Mouse (Mus musculus) mouse embryonic stem cell (cell line): ENCODE data around the gene Exd1.

Experiments
- in situ Hi-C, 2 experiments: fragments of 300-500 bp; cut with MboI; formaldehyde crosslinking; loops; 1 replicate in 1 of 2; 3 replicates in 1 of 2; pipeline ENCODE4 v1.14.3; 2019 to 2020; ENCODE audit warnings: low sequenced_read_pairs in 2 of 2, low pct_unique_long_range_greater_than_20kb in 1 of 2, mixed read lengths in 1 of 2; ENCODE audit not compliant: unreplicated experiment in 1 of 2

Gene Exd1

DNA sequence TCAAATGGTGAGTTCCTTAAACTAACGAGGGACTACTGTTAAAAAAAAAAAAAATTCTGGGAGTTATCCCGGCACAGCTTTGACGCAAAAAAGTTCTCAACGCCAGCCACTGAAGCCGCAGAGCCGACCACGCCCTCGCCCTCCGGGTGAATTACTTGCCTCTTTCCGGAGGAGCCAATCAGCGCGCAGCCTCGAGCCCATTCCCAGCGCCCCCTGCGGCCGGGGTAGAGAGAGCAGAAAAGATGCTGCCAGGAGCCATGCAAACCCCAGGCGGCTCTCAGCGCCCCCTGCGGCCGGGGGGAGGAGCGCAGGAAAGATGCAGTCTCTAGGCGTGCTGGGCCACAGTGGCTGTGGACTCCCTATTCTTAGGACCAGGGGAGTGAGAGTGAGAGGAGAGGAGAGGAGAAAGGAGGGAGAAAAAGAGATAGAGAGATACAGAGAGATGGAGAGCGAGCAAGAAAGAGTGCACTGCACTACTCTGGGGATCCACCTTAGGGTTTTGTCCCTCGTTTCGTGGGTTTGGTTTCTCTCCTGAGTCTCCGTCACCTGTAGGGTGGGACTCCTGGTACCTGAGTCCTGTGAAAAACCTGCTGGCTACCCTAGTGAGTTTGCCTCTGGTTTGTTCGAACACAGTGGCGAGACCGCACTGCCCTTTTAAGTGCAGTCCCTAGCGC lies 442 bp downstream of the Exd1 start:
- in situ Hi-C loops = no loop called here

DNA sequence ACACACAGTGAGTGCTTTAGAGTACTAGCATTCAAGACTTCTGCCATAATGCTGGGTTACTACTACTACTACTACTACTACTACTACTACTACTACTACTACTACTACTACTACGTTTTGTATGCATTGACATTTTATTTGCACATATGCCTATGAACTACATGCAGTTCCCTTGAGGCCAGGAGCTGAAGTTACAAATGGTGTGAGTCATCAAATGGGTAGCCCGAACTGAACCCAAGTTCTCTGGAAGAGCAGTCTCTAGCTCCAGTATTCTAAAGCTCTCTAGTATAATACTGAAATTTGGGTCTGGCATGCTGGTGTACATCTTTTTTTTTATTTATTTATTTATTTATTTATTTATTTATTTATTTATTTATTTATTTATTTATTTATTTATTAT lies 3.8 kb downstream of the Exd1 start:
- in situ Hi-C loops = no loop called here

DNA sequence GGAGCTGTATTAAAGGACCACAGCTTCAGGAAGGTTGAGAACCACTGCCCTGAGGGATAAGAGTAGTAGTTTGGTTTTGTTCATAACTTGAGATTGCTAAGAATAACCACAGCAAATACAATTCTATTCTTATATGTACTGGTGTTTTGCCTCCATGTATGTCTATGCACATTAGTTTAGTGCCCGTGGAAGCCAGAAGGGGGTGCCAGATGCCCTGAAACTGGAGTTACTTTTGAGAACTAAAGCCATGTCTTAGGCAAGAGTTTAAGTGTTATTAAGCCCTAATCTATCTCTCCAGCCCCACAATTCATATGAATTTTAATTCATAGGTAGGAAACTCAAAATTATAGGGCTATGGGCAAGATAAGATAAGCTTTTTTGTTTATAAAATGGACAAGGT lies 5.3 kb downstream of the Exd1 start:
- in situ Hi-C loops = no loop called here

DNA sequence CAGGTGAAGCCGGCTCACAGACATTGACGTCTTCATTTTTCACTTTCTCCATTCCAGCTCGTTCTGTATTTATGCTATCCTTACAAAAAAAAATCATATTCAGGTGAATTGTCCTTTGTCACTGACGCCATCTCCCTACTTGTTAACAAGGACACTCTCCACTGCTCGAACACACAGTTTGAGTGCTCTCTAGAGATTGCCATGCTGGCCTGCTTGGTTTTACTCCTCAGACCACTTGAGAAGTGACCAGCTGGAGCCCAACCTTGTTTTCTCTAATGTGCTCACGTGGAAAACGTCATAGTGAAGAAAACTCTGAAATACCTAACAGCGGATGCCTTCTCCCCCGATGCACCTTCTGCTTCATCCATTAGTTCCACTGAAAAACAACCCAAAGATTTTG lies 8.6 kb downstream of the Exd1 start:
- in situ Hi-C loops = no loop called here

- in situ Hi-C loops = no loop called here
These were observed 22.0 kb downstream of the Exd1 start for GRCm38 (mm10) chr2:119525422-119525821.

GRCm38 (mm10) chr2:119523836-119524235 lies 23.6 kb downstream of the Exd1 start:
- in situ Hi-C loops = loop anchor here in 1 of 2 experiments (25.0 kb wide), 1 partner anchor 187 kb away; the partner anchor contains the start of gene Dll4

DNA sequence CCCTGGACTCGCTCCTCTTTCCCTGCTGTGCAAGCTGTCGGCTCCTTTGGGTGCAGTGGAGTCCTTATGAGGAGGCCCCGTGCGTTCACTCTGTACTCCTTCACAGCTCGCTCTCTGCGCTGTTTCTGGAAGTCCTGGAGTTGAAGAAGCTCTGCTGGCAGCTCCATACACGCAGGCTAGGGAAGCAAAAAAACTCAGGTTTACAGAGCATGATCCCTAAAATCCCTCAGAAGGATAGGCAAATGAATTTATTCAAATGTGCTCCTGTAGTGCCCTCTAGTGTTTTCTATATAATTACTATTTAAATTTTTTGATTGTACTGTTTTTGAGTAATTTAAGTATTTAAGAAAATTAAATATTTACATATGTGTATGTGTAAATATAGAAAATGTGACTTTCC lies 26.9 kb downstream of the Exd1 start:
- in situ Hi-C loops = loop anchor here in 1 of 2 experiments (25.0 kb wide), 1 partner anchor 183 kb away; the partner anchor contains the start of gene Dll4

DNA sequence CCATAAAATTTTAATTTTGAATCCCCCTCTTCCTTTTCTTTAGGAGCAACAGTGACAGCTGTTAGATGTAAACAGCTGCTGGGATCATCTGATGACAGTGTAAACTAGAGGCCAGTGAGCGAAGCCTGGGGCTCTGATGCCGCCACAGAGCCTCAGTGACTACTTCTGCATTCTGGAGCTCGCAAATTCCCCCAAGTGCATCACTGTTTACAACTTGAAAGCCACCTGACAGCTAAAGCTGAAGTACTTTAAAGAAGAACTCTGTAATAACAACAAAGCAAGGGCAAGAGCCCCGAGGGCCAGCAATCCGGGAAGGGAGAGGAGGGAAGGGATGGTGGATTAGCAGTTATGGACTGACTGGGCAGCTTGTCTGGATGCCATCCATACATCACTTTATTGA lies 30.6 kb downstream of the Exd1 start:
- in situ Hi-C loops = loop anchor here in 1 of 2 experiments (25.0 kb wide), 1 partner anchor 180 kb away; the partner anchor contains the start of gene Dll4

GRCm38 (mm10) chr2:119514026-119514522 lies 33.4 kb downstream of the Exd1 start:
- in situ Hi-C loops = loop anchor here in 1 of 2 experiments (25.0 kb wide), 1 partner anchor 177 kb away; the partner anchor contains the start of gene Dll4

DNA sequence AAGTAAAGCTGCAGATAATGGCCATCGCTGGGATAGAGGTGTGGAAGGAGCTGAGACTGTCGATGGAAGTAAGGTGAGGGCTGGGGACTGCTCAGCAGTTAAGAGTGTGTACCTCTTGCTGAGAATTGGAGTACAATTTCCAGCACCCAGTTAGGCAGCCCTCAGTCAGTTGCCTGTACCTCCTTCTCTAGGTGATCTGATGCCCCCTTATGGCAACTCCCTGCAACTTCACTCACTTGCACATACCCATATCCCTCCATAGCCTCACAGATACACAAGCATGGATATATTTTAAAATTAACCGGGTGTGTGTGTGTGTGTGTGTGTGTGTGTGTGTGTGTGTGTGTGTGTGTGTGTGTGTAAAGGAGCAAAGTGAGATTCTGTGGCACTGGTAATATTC lies 35.1 kb downstream of the Exd1 start:
- in situ Hi-C loops = loop anchor here in 1 of 2 experiments (25.0 kb wide), 1 partner anchor 175 kb away; the partner anchor contains the start of gene Dll4

DNA sequence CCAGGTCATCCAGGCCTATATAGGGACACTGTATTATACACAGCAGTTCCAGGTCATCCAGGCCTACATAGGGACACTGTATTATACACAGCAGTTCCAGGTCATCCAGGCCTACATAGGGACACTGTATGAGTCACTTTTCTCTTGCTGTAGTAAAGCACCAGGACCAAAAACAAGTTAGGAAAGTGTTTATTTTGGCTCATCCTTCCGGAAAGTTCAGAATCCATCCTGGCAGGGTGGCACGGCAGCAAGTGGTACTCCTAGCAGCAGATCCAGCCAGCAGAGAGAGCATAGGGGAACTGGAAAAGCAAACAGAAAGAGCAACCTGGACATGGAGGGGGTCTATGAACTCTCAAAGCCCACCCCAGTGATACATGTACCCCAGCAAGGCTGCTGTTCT lies 36.6 kb downstream of the Exd1 start:
- in situ Hi-C loops = loop anchor here in 1 of 2 experiments (25.0 kb wide), 1 partner anchor 174 kb away; the partner anchor contains the start of gene Dll4

DNA sequence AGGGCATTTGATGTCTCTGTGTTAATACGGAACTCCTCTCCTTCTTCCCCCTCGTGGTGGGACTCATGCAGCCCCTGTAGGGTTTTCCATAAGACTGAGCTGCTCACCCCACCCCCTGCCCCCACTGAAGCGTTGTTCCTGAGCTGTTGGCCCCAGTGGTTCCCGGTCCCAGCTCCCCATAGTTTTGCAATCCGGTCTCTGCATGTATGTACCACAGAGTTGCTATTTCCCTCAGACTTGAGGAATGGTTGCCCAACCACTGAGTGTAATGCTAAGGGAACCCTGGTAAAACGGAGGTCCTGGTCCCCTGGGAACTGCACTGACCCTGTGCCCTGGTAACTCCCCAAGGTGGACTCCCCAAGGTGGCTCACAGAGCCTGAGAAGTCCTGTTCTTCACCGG lies 38.9 kb downstream of the Exd1 start:
- in situ Hi-C loops = loop anchor here in 1 of 2 experiments (25.0 kb wide), 1 partner anchor 171 kb away; the partner anchor contains the start of gene Dll4

DNA sequence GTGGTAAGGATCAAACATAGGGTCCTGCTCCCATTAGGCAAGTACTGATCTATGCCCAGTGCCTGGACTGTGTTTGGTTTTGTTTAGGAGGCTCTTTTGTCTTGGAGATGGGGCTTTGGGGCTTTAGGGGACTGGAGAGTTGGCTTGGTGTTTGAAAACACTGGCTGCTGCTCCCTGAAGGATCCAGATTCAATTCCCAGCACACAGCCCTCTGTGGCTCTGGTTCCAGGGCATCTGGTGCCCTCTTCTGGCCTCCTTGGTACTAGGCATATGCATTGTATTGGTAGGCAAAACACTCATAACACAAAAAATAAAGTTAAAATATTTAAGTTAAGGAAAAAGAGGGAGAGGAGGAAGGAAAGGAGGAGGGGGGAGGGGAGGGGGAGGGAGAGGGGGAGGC lies 40.3 kb downstream of the Exd1 start:
- in situ Hi-C loops = loop anchor here in 1 of 2 experiments (25.0 kb wide), 1 partner anchor 170 kb away; the partner anchor contains the start of gene Dll4

DNA sequence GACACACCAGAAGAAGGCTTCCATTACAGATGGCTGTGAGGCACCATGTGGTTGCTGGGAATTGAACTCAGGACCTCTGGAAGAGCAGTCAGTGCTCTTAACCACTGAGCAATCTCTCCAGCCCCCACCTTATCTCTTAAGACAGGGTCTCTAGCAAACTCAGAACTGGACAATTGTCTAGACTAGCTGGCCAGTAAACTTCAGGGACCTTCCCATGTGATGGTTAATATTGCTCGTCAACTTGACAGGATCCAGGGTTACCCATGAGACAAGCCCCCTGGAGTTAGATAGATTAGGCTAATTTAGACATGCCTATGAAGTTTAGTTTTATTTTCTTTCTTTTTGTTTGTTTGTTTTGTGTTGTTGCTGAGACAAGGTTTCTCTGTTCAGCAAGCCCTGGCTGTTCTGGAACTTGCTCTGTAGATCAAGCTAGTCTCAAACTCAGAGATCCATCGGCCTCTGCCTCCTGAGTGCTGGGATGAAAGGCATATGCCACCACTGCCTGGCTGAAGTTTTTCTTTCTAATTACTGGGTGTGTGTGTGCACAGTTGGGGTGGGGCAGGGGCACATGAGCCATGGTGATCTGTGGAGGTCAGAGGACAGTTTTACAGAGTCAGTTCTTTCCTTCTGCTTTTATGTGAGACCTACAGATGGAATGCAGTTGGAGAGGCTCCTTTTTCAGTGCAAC lies 46.3 kb downstream of the Exd1 start:
- in situ Hi-C loops = loop anchor here (5.0 to 25.0 kb wide), 2 partner anchors 164 to 204 kb away; partner anchors contain the start of gene Dll4 (in 1 of the 2)

DNA sequence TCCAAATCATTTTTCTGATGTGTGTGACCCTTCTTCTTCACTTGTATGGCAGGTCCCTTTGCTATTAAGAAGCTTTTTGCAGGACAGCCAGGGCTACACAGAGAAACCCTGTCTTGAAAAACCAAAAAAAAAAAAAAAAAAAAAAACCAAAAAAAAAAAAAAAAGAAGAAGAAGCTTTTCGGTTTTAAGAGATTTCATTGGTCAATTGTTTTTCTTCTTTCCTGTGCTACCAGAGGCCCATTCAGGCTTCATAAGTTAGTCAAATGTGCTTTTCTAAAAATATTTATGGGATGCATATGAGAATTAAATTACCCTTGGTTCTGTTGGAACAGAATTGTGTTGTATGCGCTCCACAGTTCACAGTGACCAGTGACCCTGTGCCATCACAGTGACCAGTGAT lies 48.6 kb downstream of the Exd1 start:
- in situ Hi-C loops = no loop called here

DNA sequence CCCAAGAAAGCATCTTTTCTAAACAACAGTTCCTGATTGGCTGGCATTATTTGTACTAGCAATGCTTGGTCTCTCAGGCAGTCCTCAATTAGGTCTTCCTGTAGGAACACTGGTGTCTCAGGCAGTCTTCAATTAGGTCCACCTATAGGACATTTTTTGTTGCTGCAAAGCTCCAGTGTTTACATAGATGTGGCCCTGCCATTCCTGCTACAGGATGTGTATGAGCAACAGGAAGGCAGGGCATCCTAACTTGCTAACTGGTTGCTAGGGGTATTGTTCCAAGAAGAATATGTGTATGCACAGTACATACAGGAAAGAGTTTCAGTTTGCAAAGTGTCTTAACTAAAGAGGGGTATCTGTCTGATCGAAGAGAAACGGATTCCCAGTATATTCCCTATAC lies 51.3 kb downstream of the Exd1 start:
- in situ Hi-C loops = no loop called here

DNA sequence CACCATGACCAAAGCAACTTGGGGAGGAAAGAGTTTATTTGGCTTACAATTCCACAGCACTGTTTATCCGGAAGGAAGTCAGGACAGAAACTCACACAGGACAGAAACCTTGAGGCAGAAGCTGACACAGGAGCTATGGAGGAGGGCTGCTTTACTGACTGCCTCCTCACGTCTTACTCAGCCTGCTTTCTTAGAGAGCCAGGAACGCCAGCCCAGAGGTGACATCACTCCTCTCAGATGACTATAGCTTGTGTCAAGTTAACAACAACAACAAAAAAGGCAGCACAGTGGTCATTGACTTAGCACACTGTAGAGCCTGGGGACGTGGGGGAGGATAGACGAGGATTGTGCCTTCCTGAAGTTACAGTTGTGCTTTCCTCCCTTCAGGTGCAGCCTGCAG lies 55.5 kb downstream of the Exd1 start:
- in situ Hi-C loops = no loop called here

- in situ Hi-C loops = no loop called here
These were observed 60.9 kb downstream of the Exd1 start for GRCm38 (mm10) chr2:119486488-119486887.

GRCm38 (mm10) chr2:119482307-119482706 lies 65.1 kb downstream of the Exd1 start:
- in situ Hi-C loops = no loop called here
